Mouse (Mus musculus): Measurements from ENCODE around the gene 3100002H09Rik. TPM values are rescaled to one million over a fixed set of nuclear protein-coding genes. Genes with fewer than 3 reads are reported as not detected.

Gene 3100002H09Rik
- polyA plus RNA-seq, 1 experiment: not detected

DNA sequence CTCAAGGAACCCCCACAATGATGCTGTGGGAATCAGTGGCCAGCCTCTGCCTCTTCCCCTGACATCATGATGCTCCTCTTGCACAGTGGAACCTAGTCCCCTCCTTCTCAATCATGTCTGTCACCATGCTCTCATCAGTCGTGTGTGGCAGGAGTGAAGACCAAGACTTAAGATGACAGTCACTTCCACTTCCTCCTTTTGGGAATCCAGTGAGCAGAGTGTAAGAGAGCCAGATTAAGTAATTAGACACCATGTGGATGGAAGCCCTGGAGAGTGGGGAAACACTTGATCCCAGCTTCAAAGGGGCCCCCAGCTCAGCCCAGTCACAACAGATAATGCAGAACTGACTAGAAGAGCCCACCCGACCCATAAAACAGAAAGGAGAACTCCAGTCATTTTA, 47.2 kb downstream of the 3100002H09Rik start:
- Histone ChIP-seq H3K4me1 (ENCODE audit: control insufficient read depth, insufficient read depth, low read length) (no peaks in the 10 kb centered on the region), H3K27ac (ENCODE audit: control insufficient read depth, insufficient read depth, low read depth, low read length, poor library complexity) (no peak overlapping the region), H3K4me3 (replicated peaks; ENCODE audit: control insufficient read depth, low read depth, low read length) (no peak overlapping the region)
- TF ChIP-seq CTCF (IDR thresholded peaks at IDR 0.05; ENCODE audit: control insufficient read depth, insufficient read depth, low read length) (no peak), POLR2A (IDR thresholded peaks at IDR 0.05; ENCODE audit: borderline replicate concordance, control insufficient read depth, low read depth, low read length) (no peak)
- 27% methylated on average over 2 of the region's 2 CpGs for WGBS

DNA sequence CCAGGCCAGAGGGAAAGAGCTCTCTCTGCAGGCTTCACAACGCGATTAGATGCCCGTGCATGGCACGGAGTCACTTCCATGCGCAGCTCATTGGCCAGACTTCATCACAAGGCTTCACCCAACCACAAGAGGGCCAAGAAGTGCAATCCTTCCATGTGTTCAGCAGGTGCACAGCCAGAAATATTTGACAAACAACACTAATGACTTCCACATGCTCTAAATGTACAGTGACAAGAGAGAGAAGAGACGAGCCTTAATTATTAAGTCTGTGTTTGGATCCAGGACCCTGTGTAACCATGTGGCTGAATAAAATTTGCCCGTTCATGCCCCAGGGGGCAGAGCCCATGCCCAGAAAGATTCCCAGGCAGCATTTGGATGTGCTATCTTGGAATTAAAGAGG, 47.9 kb downstream of the 3100002H09Rik start:
- TF ChIP-seq POLR2A (IDR thresholded peaks at IDR 0.05; ENCODE audit: borderline replicate concordance, control insufficient read depth, low read depth, low read length): no peak
- no peak for TF ChIP-seq CTCF (IDR thresholded peaks at IDR 0.05; ENCODE audit: control insufficient read depth, insufficient read depth, low read length)
- WGBS: 63% methylated on average over 7 of the region's 7 CpGs
- Histone ChIP-seq H3K27ac (ENCODE audit: control insufficient read depth, insufficient read depth, low read depth, low read length, poor library complexity) (no peak overlapping the region), H3K4me1 (ENCODE audit: control insufficient read depth, insufficient read depth, low read length) (no peaks in the 10 kb centered on the region), H3K4me3 (replicated peaks; ENCODE audit: control insufficient read depth, low read depth, low read length) (no peak overlapping the region)

Other genes starting within 250 kb of the 3100002H09Rik start
- gene Pou3f1, start 46.0 kb upstream of the 3100002H09Rik start, polyA plus RNA-seq (2011; ENCODE audit: insufficient read depth, insufficient read length, low replicate concordance, missing spikeins): 1.1 and 2.9 TPM in 2 replicates
- 16.0 and 26.9 TPM in 2 replicates for gene Utp11, start 82.8 kb upstream of the 3100002H09Rik start, polyA plus RNA-seq (2011; ENCODE audit: insufficient read depth, insufficient read length, low replicate concordance, missing spikeins)
- 44.7 and 114 TPM in 2 replicates for gene Fhl3, start 89.9 kb upstream of the 3100002H09Rik start, polyA plus RNA-seq (2011; ENCODE audit: insufficient read depth, insufficient read length, low replicate concordance, missing spikeins)
- 43.4 and 44.5 TPM in 2 replicates for gene Sf3a3, start 104.0 kb upstream of the 3100002H09Rik start, polyA plus RNA-seq (2011; ENCODE audit: insufficient read depth, insufficient read length, low replicate concordance, missing spikeins)
- gene Inpp5b, start 131.0 kb upstream of the 3100002H09Rik start, polyA plus RNA-seq (2011; ENCODE audit: insufficient read depth, insufficient read length, low replicate concordance, missing spikeins): 24.3 and 26.1 TPM in 2 replicates
- gene Mtf1, start 191.3 kb upstream of the 3100002H09Rik start, polyA plus RNA-seq (2011; ENCODE audit: insufficient read depth, insufficient read length, low replicate concordance, missing spikeins): 12.5 and 13.4 TPM in 2 replicates
- 22.8 and 27.6 TPM in 2 replicates for gene Yrdc, start 239.9 kb upstream of the 3100002H09Rik start, polyA plus RNA-seq (2011; ENCODE audit: insufficient read depth, insufficient read length, low replicate concordance, missing spikeins)
- 7.8 and 12.3 TPM in 2 replicates for gene 1110065P20Rik, start 240.4 kb upstream of the 3100002H09Rik start, polyA plus RNA-seq (2011; ENCODE audit: insufficient read depth, insufficient read length, low replicate concordance, missing spikeins)

Measured in bone marrow, adult 2 months (tissue).